Mouse (Mus musculus) cerebellum, adult (tissue): ENCODE measurements around the gene Des.

Experiments
- ATAC-seq: cut with Nextera tagmentation; 2 replicates; pipeline ENCODE4 v1.9.2; 2017; ENCODE audit warnings: mild to moderate bottlenecking, moderate library complexity, mixed read lengths; ENCODE audit not compliant: insufficient number of reproducible peaks, low FRiP score, low TSS enrichment

The Des gene

DNA sequence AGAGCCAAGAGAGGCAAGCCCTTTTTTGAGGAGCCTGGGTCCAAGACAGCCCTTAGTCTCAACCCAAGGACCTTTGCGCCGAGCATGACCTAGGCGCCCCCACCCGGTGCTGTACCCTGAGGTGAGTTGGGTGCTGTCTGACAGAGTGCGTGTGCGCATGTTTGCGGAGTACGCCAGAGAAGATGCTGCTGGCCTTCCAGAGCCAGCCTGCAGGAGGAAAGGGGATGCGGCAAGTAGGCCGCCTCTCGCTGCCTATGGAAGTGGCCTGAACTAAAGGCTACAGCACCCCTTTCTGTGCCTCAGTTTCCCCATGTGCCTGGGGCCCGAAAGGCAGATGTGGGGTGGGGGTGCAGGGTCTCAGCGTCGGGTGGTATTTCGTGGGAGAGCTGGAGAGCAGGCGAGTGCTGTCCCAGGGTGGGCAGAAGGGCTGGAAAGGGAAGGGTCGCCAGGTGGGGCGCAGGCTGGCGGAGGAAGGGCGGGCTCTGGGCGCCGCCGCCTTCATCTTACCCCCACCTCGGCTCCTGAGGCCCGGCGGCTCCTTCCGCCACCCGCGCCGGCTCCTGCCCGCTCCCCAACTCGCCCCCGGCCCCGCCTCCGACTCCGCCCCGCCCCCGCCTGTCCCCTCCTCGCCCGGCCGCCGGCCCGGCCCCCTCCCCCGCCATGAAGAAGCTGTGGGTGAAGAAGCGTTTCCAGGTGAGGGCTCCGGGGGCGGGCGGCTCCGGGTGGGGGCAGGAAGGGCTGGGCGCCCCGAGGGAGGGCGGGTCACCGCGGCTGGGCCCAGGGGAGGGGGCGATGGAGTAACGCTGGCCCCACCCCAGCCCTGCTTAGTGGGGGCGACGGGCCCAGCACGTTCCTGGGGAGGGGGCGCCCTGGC is 21.6 kb downstream of the Des start:
- ATAC-seq, result peak; percentile 38

- peak; percentile 19; the same call in 1 of the 2 replicates for ATAC-seq
Measured at GRCm38 (mm10) chr1:75382356-75383071, 22.4 kb downstream of the Des start.

DNA sequence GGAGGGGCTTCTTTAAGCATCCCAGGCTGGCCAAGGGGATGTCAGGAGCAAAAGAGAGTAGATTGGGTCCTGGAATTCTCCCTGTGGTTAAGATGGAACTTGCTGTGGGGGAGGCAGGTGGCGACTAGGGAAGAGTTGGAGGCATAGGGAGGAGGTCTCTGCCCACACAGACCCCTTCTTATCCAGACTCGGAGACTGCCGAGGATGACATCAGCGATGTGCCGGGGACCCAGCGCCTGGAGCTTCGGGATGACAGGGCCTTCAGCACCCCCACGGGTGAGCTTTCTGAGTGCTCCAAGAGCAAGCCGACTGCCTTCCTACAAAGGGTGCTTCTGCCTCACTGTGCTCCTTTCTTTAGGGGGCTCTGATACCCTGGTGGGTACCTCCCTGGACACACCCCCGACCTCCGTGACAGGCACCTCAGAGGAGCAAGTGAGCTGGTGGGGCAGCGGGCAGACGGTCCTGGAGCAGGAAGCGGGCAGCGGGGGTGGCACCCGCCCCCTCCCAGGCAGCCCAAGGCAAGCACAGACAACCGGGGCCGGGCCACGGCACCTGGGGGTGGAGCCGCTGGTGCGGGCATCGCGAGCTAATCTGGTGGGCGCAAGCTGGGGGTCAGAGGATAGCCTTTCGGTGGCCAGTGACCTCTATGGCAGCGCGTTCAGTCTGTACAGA is 24.5 kb downstream of the Des start:
- no peak for ATAC-seq

- no peak for ATAC-seq
Measured at GRCm38 (mm10) chr1:75385142-75385730, 25.1 kb downstream of the Des start.

DNA sequence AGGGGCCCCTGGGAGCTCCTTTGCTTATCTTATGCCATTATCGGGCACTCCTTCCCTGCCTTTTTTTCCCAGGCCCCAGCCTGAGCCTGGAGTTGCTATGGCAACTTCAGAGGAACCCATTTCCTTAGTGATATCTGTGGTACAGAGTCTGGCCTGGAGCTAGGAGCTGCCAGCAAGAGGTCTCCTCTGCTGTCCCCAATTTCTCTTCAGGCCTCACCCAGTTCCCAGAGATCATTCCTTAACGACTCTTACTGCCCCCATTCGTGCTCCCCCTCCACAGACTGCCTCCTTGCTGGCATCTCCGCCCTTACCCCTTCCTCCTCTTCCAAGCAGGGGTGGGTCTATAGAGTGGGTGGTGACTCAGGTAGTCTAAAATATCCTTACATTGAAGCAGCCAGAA is 26.0 kb downstream of the Des start:
- ATAC-seq, result no peak

DNA sequence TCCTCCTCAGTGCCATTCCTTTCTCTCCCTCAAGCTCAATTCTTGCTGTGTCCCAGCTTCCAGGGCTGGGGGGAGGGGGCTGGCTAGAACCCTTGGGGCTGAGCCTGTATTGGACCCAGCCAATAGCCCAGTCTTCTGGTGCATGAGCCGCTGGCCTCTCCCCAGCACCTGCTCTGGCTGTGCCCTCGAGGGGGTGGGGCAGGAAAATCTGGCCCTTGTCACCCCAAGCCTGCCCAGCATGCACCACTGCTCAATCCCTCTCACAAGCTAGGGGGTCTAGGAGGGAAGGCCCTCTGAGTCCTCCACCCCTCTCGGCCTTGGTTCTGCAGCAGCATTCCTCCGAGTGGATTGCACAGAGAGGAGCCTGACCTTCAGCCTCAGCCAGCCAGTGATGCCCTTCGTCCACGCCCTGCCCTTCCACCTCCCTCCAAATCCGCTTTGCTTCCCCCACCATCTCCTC is 27.4 kb downstream of the Des start:
- ATAC-seq, result no peak

- no peak for ATAC-seq
Measured at GRCm38 (mm10) chr1:75387929-75388897, 28.1 kb downstream of the Des start.

DNA sequence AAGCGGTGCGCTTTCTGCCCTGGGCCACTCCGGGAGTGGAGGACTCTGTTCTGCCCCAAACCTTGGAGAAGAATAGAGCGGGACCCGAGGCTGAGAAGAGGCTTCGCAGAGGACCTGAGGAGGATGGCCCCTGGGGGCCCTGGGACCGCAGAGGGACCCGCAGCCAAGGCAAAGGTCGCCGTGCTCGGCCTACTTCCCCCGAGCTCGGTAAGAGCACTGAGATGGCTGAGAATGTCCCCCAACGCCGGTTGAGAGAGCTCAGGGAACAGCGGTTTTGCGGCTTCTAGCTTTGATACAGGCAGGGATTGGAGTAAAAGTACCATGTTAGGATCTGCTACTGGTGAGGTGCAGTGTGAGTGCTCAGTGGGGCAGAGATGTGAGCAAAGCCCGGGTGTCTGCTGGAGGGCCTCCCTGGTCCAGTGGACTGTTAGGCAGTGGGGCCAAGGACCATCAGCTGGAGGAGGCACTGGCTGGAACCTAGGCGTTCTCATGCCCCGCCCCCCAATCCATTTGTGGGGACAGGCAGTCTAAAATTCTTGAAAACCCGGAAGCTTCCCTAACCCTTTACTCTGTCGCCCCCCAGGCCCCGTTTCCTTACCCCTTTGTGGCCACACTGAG is 28.9 kb downstream of the Des start:
- ATAC-seq, result no peak

DNA sequence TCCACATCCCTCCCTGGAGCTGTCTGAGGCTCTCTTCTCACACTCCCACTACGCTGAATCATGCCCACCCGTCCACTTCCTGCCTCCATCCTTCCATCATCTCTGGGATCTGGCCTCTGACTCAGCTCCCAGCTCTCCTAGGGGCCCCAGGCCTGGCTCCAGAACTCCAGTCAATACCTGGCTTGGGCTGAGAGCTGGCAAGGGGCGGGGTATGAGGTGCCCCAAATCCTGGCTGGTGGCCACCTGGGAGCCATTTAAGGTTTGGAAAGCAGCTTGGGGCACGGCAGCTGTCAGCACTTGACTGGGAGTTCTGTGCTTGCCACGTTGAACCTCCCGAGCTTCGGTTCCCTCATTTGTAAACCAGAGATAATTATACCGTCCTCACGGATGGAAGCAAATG is 33.0 kb downstream of the Des start:
- ATAC-seq, result peak; percentile 84

DNA sequence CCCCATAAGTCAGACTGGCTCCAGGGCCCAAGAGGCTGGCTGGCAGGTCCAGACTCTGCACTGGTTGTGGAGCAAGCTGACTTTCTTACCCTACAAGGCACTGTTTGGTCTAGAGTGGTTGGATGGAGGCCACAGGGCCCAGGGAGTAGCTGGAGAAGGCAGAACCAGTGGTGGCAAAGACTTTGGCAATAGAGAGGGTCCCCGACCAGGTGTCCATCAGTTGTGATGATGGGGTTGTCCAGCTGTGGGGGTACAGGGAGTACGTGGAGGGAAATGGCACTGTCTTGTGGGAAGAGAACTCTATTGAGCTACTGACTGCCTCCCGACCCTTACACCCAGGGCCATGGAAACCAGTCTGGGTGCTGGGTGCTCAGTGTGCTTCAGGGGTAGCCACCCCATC is 33.7 kb downstream of the Des start:
- no peak for ATAC-seq

DNA sequence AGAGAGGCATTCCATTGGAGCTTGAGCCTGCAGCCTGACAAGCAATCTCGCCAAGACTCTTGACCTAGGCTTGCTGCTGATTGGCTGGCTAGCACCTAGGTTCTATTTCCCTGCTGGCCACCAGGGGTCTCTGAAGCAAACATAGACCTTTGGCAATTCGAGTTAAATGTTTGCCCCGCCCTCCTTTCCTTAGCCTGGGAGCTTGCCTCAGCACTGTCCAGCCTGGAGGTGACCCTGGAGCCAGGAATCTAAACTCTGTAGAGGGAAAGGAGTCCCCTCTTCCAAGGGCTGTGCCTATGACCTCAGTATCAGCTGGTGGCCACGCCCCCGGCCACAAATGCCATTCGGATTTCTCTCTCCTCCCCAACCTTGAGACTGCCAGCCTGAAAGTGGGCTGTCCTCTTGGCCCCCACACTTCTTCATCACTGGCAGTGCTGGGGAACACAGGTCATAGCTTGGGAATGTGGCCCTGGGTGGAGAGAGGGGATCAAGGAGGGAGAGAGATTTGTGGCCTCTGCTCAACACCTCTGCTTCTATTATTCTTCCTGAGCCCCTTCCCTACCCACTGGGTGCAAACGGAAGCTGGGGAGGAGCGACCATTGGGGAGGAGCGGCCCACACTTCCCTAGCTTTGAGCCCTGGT is 38.8 kb downstream of the Des start:
- peak; percentile 47 for ATAC-seq

GRCm38 (mm10) chr1:75399755-75400492 is 39.8 kb downstream of the Des start:
- peak; percentile 21; the same call in 1 of the 2 replicates for ATAC-seq

- no peak for ATAC-seq
Measured at GRCm38 (mm10) chr1:75400493-75401115, 40.5 kb downstream of the Des start.

- ATAC-seq, result no peak
Measured at GRCm38 (mm10) chr1:75405547-75405946, 45.4 kb downstream of the Des start.

DNA sequence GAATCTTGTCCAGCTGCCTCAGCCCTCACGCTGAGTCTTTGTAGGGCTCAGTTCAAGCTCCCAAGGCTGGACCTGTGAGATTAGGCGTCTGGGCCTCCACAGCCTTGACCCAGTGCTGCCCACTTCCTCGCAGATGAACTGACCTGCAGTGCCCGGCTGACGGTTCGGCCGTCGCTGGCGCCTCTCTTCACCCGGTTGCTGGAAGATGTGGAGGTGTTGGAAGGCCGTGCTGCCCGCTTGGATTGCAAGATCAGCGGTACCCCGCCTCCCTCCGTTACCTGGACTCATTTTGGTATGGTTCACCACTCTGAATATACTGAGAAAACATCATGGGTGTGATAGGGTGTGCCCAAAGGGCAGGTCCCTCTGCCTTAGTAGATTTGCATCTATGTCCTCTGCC is 46.0 kb downstream of the Des start:
- no peak for ATAC-seq

- no peak for ATAC-seq
Measured at GRCm38 (mm10) chr1:75407056-75407455, 46.9 kb downstream of the Des start.

GRCm38 (mm10) chr1:75408210-75408609 is 48.1 kb downstream of the Des start:
- ATAC-seq, result no peak
